Mouse (Mus musculus) ES-E14 (cell line): ENCODE results near the gene Mypn. TPM values are rescaled to one million over a fixed set of nuclear protein-coding genes. Genes with fewer than 3 reads are reported as not detected.

Experiments used
- DNase-seq: peaks from one replicate; pipeline ENCODE4 v3.0.0-alpha.2; 2013; ENCODE audit warnings: low read depth, low spot score
- H3K27ac ChIP-seq: 2 replicates; pipeline ENCODE4 v1.5.1; 2012; ENCODE audit warnings: low read depth, mild to moderate bottlenecking, low read length, moderate library complexity, mixed read lengths; ENCODE audit not compliant: poor library complexity, insufficient read depth, severe bottlenecking
- H3K36me3 ChIP-seq: 2 replicates; pipeline ENCODE4 v1.6.1; 2012; ENCODE audit warnings: mild to moderate bottlenecking, low read length, moderate library complexity, mixed read lengths; ENCODE audit not compliant: control insufficient read depth, poor library complexity, insufficient read depth, severe bottlenecking
- H3K4me1 ChIP-seq, 2 experiments: fragments of 150-350 bp in 1 of 2; sonication (generic) in 1 of 2; 2 replicates each; pipeline ENCODE4 v1.6.1; 2012; ENCODE audit warnings: low read length in 2 of 2, mild to moderate bottlenecking in 1 of 2, mixed read lengths in 1 of 2; ENCODE audit not compliant: control insufficient read depth in 2 of 2, insufficient read depth in 2 of 2, poor library complexity in 1 of 2
- H3K4me3 ChIP-seq, 2 experiments: fragments of 150-350 bp in 1 of 2; sonication (generic) in 1 of 2; 2 replicates each; pipeline ENCODE4 v1.5.1; 2012; ENCODE audit warnings: low read length in 2 of 2, low read depth in 1 of 2, mild to moderate bottlenecking in 1 of 2, mixed read lengths in 1 of 2; ENCODE audit not compliant: insufficient read depth in 1 of 2, poor library complexity in 1 of 2, severe bottlenecking in 1 of 2
- H3K9ac ChIP-seq: 2 replicates; pipeline ENCODE4 v1.6.1; 2012; ENCODE audit warnings: low read depth, mild to moderate bottlenecking, low read length, mixed read lengths; ENCODE audit not compliant: poor library complexity, insufficient read depth, severe bottlenecking
- H3K9me3 ChIP-seq: fragments of 150-350 bp; sonication (generic); 2 replicates; pipeline ENCODE4 v1.6.1; 2012; ENCODE audit warnings: low read depth, mild to moderate bottlenecking, low read length; ENCODE audit not compliant: control insufficient read depth, insufficient read depth
- CHD2 ChIP-seq: IDR thresholded peaks from 2 replicates; pipeline ENCODE4 v1.6.1; 2014; ENCODE audit warnings: mild to moderate bottlenecking, low read depth, low read length, inconsistent platforms
- HCFC1 ChIP-seq: IDR thresholded peaks from 2 replicates; pipeline ENCODE4 v1.6.1; 2012; ENCODE audit warnings: low read length, inconsistent platforms, borderline replicate concordance; ENCODE audit not compliant: insufficient read depth
- MAFK ChIP-seq: IDR thresholded peaks from 2 replicates; pipeline ENCODE4 v1.6.1; 2014; ENCODE audit warnings: mild to moderate bottlenecking, low read depth, low read length, inconsistent platforms; ENCODE audit not compliant: insufficient read depth
- ZC3H11A ChIP-seq: IDR thresholded peaks from 2 replicates; pipeline ENCODE4 v1.6.1; 2012; ENCODE audit warnings: low read depth, mild to moderate bottlenecking, inconsistent platforms, low read length, borderline replicate concordance
- ZNF384 ChIP-seq: IDR thresholded peaks from 2 replicates; pipeline ENCODE4 v1.6.1; 2012; ENCODE audit warnings: low read depth, low read length, inconsistent platforms
- in situ Hi-C, 2 experiments: fragments of 600-800 bp; cut with MboI; formaldehyde crosslinking; loops; one replicate each; pipeline ENCODE4 v1.15.1; 2025; ENCODE audit warnings: low sequenced_read_pairs in 2 of 2, inconsistent platforms in 1 of 2; ENCODE audit not compliant: unreplicated experiment in 2 of 2
- total RNA-seq: library from RNA; depleted of rRNA; stranded (reverse); fragments of 300-350 nt; gene quantifications from 2 replicates; pipeline ENCODE4 v1.2.3, GENCODE M21; 2012

Gene Mypn
- total RNA-seq, 1 experiment = 1.1 TPM

DNA sequence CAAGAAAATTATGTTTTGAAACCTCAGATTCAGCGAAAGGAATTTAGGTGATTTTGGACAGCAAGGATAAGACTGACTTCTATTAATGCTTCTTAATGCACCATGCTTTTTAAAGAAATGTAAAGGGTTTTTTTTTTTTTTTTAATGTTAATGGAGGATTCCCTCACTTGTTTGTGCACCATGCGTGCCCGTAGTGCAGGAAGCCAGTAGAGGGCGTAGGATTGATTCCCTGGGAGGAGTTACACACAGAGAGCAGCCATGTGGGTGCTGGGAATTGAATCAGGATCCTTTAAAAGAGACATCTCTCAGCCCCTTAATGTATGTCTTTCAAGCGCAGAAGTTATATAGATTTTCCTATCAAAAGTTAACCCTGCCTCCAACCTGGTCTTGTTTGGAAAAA, 41.0 kb upstream of the Mypn start:
- TF ChIP-seq ZNF384 (peak; percentile 96), HCFC1 (0 out of 2 replicates have a peak, but pooled peaks have one; percentile 63), CHD2 (no peak), ZC3H11A (0 out of 2 replicates have a peak, but pooled peaks have one; percentile 3)
- peak; percentile 69 for DNase-seq
- in situ Hi-C loops = no loop called here
- Histone ChIP-seq H3K9ac (peak overlapping the region; percentile 97; the same call in 1 of the 2 replicates), H3K36me3 (peaks cover 3% of the 10 kb centered on the region), H3K4me3 (peak overlapping the region; percentile 88 to 99), H3K4me1 (peaks cover 2% of the 10 kb centered on the region in 2 experiments; a peak in 3 of 4 replicates), H3K9me3 (no peaks in the 10 kb centered on the region), H3K27ac (peak overlapping the region; percentile 81; the same call in 1 of the 2 replicates)

GRCm38 (mm10) chr10:63244055-63244671, 40.4 kb upstream of the Mypn start:
- Histone ChIP-seq H3K9me3 (no peaks in the 10 kb centered on the region), H3K9ac (peak overlapping the region; percentile 97), H3K27ac (peak overlapping the region; percentile 81), H3K36me3 (peaks cover 3% of the 10 kb centered on the region), H3K4me1 (peaks cover 2% of the 10 kb centered on the region in 2 experiments; a peak in 3 of 4 replicates), H3K4me3 (peak overlapping the region; percentile 88 to 99)
- no peak for DNase-seq
- no peak for TF ChIP-seq MAFK
- TF ChIP-seq CHD2 = no peak
- no peak for TF ChIP-seq ZNF384
- no peak for TF ChIP-seq ZC3H11A
- TF ChIP-seq HCFC1 = no peak
- in situ Hi-C loops = no loop called here

- TF ChIP-seq ZNF384 (no peak), MAFK (no peak), ZC3H11A (no peak), HCFC1 (peak; percentile 29; the same call in 1 of the 2 replicates), CHD2 (no peak)
- Histone ChIP-seq H3K27ac (peak within 1 kb of the TSS; percentile 81), H3K9ac (peak within 1 kb of the TSS; percentile 97), H3K4me3 (peak within 1 kb of the TSS; percentile 88 to 99), H3K36me3 (peaks cover 3% of the 10 kb centered on the region), H3K9me3 (no peaks in the 10 kb centered on the region), H3K4me1 (peaks cover 2% of the 10 kb centered on the region in 2 experiments; a peak in 3 of 4 replicates)
- in situ Hi-C loops = no loop called here
- peak; percentile 90 for DNase-seq
Observed at GRCm38 (mm10) chr10:63243493-63244054, 39.8 kb upstream of the Mypn start, which contains the start of gene Herc4. TSS of gene Herc4 (plus strand) at chr10:63243810.

GRCm38 (mm10) chr10:63242798-63243435, 39.2 kb upstream of the Mypn start:
- in situ Hi-C loops = no loop called here
- TF ChIP-seq CHD2 (no peak), HCFC1 (no peak), MAFK (no peak), ZNF384 (no peak), ZC3H11A (no peak)

More at GRCm38 (mm10) chr10:63242798-63243435, 39.2 kb upstream of the Mypn start:
- H3K4me3 ChIP-seq = peak overlapping the region; percentile 39 to 79
- H3K9ac ChIP-seq = no peak overlapping the region; the same call in 1 of the 2 replicates
- DNase-seq = no peak
- no peak overlapping the region for H3K27ac ChIP-seq
- H3K4me1 ChIP-seq = peaks cover 2 to 6% of the 10 kb centered on the region in 2 experiments; a peak in 3 of 4 replicates
- H3K9me3 ChIP-seq = no peaks in the 10 kb centered on the region
- H3K36me3 ChIP-seq = peaks cover 3% of the 10 kb centered on the region
